Mouse (Mus musculus): ENCODE measurements at regions not wholly inside any gene's neighbourhood (a gene's known extent, or its start where the extent isn't known, plus 50 kb on each side); places are given as distances from the start of the nearest gene placed in this dataset.
"Not testable (repeated sequence)": the region's sequence is repeated elsewhere in the genome, so short reads cannot be mapped to it uniquely, and the experiment has no call there.

GRCm38 (mm10) chr12:112298521-112298920 lies 152.5 kb downstream of the Kif26a start:
- no peak for DNase-seq (ENCODE audit: low read depth)

GRCm38 (mm10) chr12:112299089-112299488 lies 153.1 kb downstream of the Kif26a start:
- DNase-seq (ENCODE audit: low read depth) = no peak

GRCm38 (mm10) chr12:112299603-112300002 lies 153.6 kb downstream of the Kif26a start:
- DNase-seq (ENCODE audit: low read depth) = no peak

- no peak for DNase-seq (ENCODE audit: low read depth)
Observed at GRCm38 (mm10) chr12:112300125-112300524, 154.1 kb downstream of the Kif26a start.

- no peak for DNase-seq (ENCODE audit: low read depth)
Observed at GRCm38 (mm10) chr12:112301411-112301891, 155.4 kb downstream of the Kif26a start.

- no peak for DNase-seq (ENCODE audit: low read depth)
Observed at GRCm38 (mm10) chr12:112301929-112302328, 155.9 kb downstream of the Kif26a start.

GRCm38 (mm10) chr12:112306208-112306607 lies 160.2 kb downstream of the Kif26a start:
- DNase-seq (ENCODE audit: low read depth) = no peak

- DNase-seq (ENCODE audit: low read depth) = no peak
Observed at GRCm38 (mm10) chr12:112308016-112308415, 162.0 kb downstream of the Kif26a start.

GRCm38 (mm10) chr12:112309096-112309495 lies 163.1 kb downstream of the Kif26a start:
- not testable (repeated sequence) for DNase-seq (ENCODE audit: low read depth)

- no peak for DNase-seq (ENCODE audit: low read depth)
Observed at GRCm38 (mm10) chr12:112309781-112310180, 163.8 kb downstream of the Kif26a start.

- DNase-seq (ENCODE audit: low read depth) = no peak
Observed at GRCm38 (mm10) chr12:112310661-112311060, 164.7 kb downstream of the Kif26a start.

GRCm38 (mm10) chr12:112314781-112315180 lies 168.8 kb downstream of the Kif26a start:
- DNase-seq (ENCODE audit: low read depth) = no peak

GRCm38 (mm10) chr12:112317191-112317590 lies 171.2 kb downstream of the Kif26a start:
- no peak for DNase-seq (ENCODE audit: low read depth)

GRCm38 (mm10) chr12:112318461-112318860 lies 170.8 kb upstream of the A530016L24Rik start:
- no peak for DNase-seq (ENCODE audit: low read depth)

GRCm38 (mm10) chr12:112322196-112322595 lies 167.1 kb upstream of the A530016L24Rik start:
- no peak for DNase-seq (ENCODE audit: low read depth)

GRCm38 (mm10) chr12:112327411-112327810 lies 161.8 kb upstream of the A530016L24Rik start:
- no peak for DNase-seq (ENCODE audit: low read depth)

- DNase-seq (ENCODE audit: low read depth) = no peak
Observed at GRCm38 (mm10) chr12:112328809-112329575, 160.3 kb upstream of the A530016L24Rik start.

GRCm38 (mm10) chr12:112329701-112330301 lies 159.4 kb upstream of the A530016L24Rik start:
- no peak for DNase-seq (ENCODE audit: low read depth)

GRCm38 (mm10) chr12:112330557-112330956 lies 158.7 kb upstream of the A530016L24Rik start:
- no peak for DNase-seq (ENCODE audit: low read depth)

- DNase-seq (ENCODE audit: low read depth) = no peak
Observed at GRCm38 (mm10) chr12:112331061-112331460, 158.2 kb upstream of the A530016L24Rik start.

- DNase-seq (ENCODE audit: low read depth) = no peak
Observed at GRCm38 (mm10) chr12:112333125-112334079, 155.8 kb upstream of the A530016L24Rik start.

All from gonadal fat pad, adult 2 months (tissue).